Mouse (Mus musculus) liver, adult 2 months (tissue): ENCODE results near the gene Slc35a3. TPM values are rescaled to one million over a fixed set of nuclear protein-coding genes. Genes with fewer than 3 reads are reported as not detected.

ENCODE experiments used
- DNase-seq: peaks from one replicate; pipeline ENCODE4 v3.0.0-alpha.2; 2011; ENCODE audit warnings: low read depth, low spot score; ENCODE audit errors: extremely low read depth
- H3K27ac ChIP-seq: fragments of 200-500 bp; replicated peaks from 2 replicates; pipeline ENCODE4 v1.5.1; 2012; ENCODE audit warnings: low read depth, mild to moderate bottlenecking, control low read depth, inconsistent platforms, low read length; ENCODE audit not compliant: insufficient read depth
- H3K27me3 ChIP-seq: fragments of 200-500 bp; 2 replicates; pipeline ENCODE4 v1.6.1; 2012; ENCODE audit warnings: mild to moderate bottlenecking, moderate library complexity, low read length, inconsistent platforms; ENCODE audit not compliant: control insufficient read depth, insufficient read depth
- H3K36me3 ChIP-seq: fragments of 200-500 bp; 2 replicates; pipeline ENCODE4 v1.6.1; 2012; ENCODE audit warnings: low read length, inconsistent platforms; ENCODE audit not compliant: control insufficient read depth, insufficient read depth
- H3K4me1 ChIP-seq: fragments of 200-500 bp; 2 replicates; pipeline ENCODE4 v1.6.1; 2011; ENCODE audit warnings: low read length; ENCODE audit not compliant: control insufficient read depth, insufficient read depth
- H3K4me3 ChIP-seq: fragments of 200-500 bp; 2 replicates; pipeline ENCODE4 v1.5.1; 2011; ENCODE audit warnings: low read depth, mild to moderate bottlenecking, control low read depth, low read length, moderate library complexity; ENCODE audit not compliant: insufficient read depth
- H3K79me2 ChIP-seq: fragments of 200-500 bp; 2 replicates; pipeline ENCODE4 v1.6.1; 2012; ENCODE audit warnings: inconsistent platforms, mild to moderate bottlenecking, low read length, moderate library complexity; ENCODE audit not compliant: control insufficient read depth, insufficient read depth
- H3K9ac ChIP-seq: fragments of 200-500 bp; 2 replicates; pipeline ENCODE4 v1.6.1; 2012; ENCODE audit warnings: low read depth, mild to moderate bottlenecking, control low read depth, inconsistent platforms, low read length
- CTCF ChIP-seq: fragments of 200-500 bp; IDR thresholded peaks from 2 replicates; pipeline ENCODE4 v1.5.1; 2011; ENCODE audit warnings: low read depth, low read length, control low read depth
- POLR2A ChIP-seq: fragments of 200-500 bp; IDR thresholded peaks from 2 replicates; pipeline ENCODE4 v1.6.1; 2011; ENCODE audit warnings: low read length, control low read depth; ENCODE audit not compliant: insufficient read depth; ENCODE audit errors: extremely low read depth
- WGBS: fragments of 180-500 bp; shearing (Covaris S2); methylation state at CpG from one replicate; pipeline ENCODE4 v1.1.7; 2018; 5-methylcytosine and 5-hydroxymethylcytosine counted together
- polyA plus RNA-seq: library from polyadenylated mRNA; depleted of rRNA; stranded (reverse); fragments of >200 nt; gene quantifications from 2 replicates; pipeline ENCODE4 v1.2.3, GENCODE M21; 2012; rRNA removed
- total RNA-seq: library from RNA; depleted of rRNA; stranded (reverse); fragments of >200 nt; gene quantifications from 2 replicates; pipeline ENCODE4 v1.2.3, GENCODE M21; 2014; rRNA removed

The Slc35a3 gene
- total and polyA plus RNA-seq, 2 experiments = 7.3 to 42.3 TPM

DNA sequence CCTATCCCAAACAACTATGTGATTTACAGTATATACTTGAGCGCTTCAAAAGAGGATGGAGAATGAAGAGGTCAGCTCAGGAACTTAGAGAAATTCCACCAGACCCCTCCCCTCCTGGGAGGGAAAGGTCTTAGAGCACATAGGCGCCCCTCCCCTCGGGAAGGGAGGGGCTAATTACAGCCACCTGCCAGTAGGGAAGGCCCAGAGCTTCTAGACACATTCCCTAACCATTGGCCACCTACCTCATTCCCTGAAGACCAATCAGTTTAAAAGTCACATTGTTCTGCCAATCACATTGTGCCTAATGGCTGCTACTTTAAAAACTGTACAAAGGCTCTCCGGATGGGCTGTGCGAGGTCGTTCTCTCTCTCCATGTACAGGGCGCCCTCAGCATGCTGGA, 90.0 kb downstream of the Slc35a3 start:
- Histone ChIP-seq H3K79me2 (no peaks in the 10 kb centered on the region), H3K9ac (no peak overlapping the region), H3K4me1 (no peaks in the 10 kb centered on the region), H3K36me3 (no peaks in the 10 kb centered on the region), H3K27me3 (no peaks in the 10 kb centered on the region), H3K4me3 (no peak overlapping the region), H3K27ac (no peak overlapping the region)
- no peak for TF ChIP-seq CTCF
- no peak for TF ChIP-seq POLR2A
- WGBS = 91% methylated on average over 7 of the region's 7 CpGs
- DNase-seq = no peak

DNA sequence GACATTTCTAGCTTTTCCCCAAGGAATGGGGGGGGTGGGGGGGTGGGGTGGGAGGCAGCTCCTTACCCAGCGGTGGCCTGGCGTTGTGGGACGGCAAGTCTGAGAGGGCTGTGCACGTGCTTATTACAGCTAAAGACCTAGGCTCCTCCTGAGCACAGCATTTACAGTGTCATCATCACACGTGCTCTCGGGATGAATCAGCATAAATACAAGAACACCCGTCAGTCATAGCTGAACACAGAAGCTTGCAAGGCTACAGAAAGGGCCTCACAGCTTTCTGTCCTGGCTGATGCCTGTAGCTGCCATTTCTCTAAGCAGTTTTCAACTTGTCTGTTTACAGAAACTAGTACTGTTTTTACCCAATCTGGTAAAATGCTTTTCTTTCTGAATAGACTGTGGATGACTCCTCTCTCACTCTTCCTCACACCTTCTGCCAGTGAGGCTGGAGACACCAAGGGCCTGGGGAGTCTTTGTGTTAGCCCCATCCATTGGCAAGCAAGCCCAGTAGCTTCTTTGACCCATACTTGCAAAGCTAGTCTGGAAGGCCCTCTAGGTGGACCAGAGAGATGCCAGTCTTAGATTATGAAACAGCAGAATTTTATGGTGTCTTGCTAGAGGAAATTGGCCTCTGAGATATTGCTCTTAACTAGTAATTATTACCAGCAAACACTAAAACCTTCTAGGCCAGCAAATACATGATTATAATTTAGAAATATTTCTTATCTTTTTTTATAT, 91.8 kb downstream of the Slc35a3 start:
- Histone ChIP-seq H3K4me1 (no peaks in the 10 kb centered on the region), H3K27me3 (no peaks in the 10 kb centered on the region), H3K9ac (no peak overlapping the region), H3K27ac (no peak overlapping the region), H3K36me3 (no peaks in the 10 kb centered on the region), H3K79me2 (no peaks in the 10 kb centered on the region), H3K4me3 (no peak overlapping the region)
- TF ChIP-seq POLR2A (no peak), CTCF (no peak)
- 92% methylated on average over 7 of the region's 7 CpGs for WGBS
- no peak for DNase-seq

Other genes with a start within 250 kb of the Slc35a3 start
- 10.3 and 10.8 TPM in 2 replicates for gene Rtca, start 204.6 kb downstream of the Slc35a3 start, total RNA-seq
- 9.7 and 11.5 TPM in 2 replicates for gene Rtca, start 204.6 kb downstream of the Slc35a3 start, polyA plus RNA-seq
- gene Dbt, start 199.8 kb downstream of the Slc35a3 start, total RNA-seq = 67.1 and 70.9 TPM in 2 replicates
- gene Dbt, start 199.8 kb downstream of the Slc35a3 start, polyA plus RNA-seq = 37.4 and 74.5 TPM in 2 replicates
- 0.37 and 0.60 TPM in 2 replicates for gene Lrrc39, start 149.9 kb downstream of the Slc35a3 start, total RNA-seq
- gene Lrrc39, start 149.9 kb downstream of the Slc35a3 start, polyA plus RNA-seq = 0.12 and 0.15 TPM in 2 replicates
- 1.3 and 1.9 TPM in 2 replicates for gene Sass6, start 117.8 kb downstream of the Slc35a3 start, total RNA-seq
- 0.28 and 0.34 TPM in 2 replicates for gene Sass6, start 117.8 kb downstream of the Slc35a3 start, polyA plus RNA-seq
- 6.4 and 7.0 TPM in 2 replicates for gene Trmt13, start 98.2 kb downstream of the Slc35a3 start, total RNA-seq
- 1.5 and 3.0 TPM in 2 replicates for gene Trmt13, start 98.2 kb downstream of the Slc35a3 start, polyA plus RNA-seq
- gene Mfsd14a, start 50.2 kb downstream of the Slc35a3 start, total RNA-seq = 34.4 and 35.6 TPM in 2 replicates
- 14.3 and 14.5 TPM in 2 replicates for gene Mfsd14a, start 50.2 kb downstream of the Slc35a3 start, polyA plus RNA-seq
- not detected in 2 replicates for gene Gm43191, start 31.6 kb downstream of the Slc35a3 start, total RNA-seq
- gene Gm43191, start 31.6 kb downstream of the Slc35a3 start, polyA plus RNA-seq = not detected in 2 replicates
- gene Agl, start 95.3 kb upstream of the Slc35a3 start, total RNA-seq = 33.7 and 38.5 TPM in 2 replicates
- gene Agl, start 95.3 kb upstream of the Slc35a3 start, polyA plus RNA-seq = 12.0 and 12.1 TPM in 2 replicates
- gene Frrs1, start 146.6 kb upstream of the Slc35a3 start, total RNA-seq = 14.4 and 22.4 TPM in 2 replicates
- gene Frrs1, start 146.6 kb upstream of the Slc35a3 start, polyA plus RNA-seq = 21.6 and 39.7 TPM in 2 replicates